Mouse (Mus musculus) spleen, postnatal 14 days (tissue): ENCODE data around the gene Atl3.
A peak's percentile ranks its signal among the peaks of the same experiment; 100 is the strongest.
"Not testable (repeated sequence)": the region's sequence is repeated elsewhere in the genome, so short reads cannot be mapped to it uniquely, and the experiment has no call there.

Experiments
- DNase-seq, 2 experiments: peaks; one replicate each; pipeline ENCODE4 v3.0.0; 2021 to 2022; ENCODE audit warnings: low spot score in 2 of 2

Gene Atl3

DNA sequence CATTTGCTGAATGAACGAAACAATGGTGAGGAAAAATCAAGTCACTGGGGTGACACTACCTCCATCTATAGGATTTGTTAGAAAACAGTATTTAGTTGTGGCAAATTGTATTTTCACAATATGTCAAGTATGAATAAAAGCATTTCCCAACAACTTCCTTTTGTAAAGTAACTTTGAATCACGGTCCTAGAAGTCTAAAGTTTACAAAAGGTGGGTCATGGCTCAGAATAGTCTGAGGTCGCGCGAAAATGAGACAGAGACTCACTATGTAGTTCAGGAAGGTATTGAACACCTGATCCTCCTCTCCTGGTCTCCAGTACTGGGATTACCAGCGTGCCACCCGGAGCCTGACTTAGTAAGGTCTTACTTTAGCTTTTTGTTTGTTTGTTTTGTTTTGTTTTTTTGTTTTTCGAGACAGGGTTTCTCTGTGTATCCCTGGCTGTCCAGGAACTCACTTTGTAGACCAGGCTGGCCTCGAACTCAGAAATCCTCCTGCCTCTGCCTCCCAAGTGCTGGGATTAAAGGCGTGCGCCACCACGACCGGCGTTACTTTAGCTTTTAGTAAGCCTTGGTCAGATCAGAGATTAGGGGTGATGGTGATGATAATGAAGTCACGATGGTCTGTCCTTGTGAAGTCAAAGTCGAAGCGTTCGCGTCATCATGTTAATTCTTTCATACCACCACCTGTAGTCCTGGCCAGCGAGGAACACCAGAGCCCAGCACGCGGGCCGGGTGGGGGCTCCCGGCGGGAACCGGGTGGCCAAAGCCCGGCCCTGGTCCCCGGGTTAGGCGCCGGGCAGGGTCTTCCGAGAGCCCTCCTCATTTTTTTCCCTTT is at the start of gene Atl3:
Gene Atl3, plus strand, starts transcription at position 689 of the 835 bp plus-strand sequence.
- DNase-seq, result no peak

DNA sequence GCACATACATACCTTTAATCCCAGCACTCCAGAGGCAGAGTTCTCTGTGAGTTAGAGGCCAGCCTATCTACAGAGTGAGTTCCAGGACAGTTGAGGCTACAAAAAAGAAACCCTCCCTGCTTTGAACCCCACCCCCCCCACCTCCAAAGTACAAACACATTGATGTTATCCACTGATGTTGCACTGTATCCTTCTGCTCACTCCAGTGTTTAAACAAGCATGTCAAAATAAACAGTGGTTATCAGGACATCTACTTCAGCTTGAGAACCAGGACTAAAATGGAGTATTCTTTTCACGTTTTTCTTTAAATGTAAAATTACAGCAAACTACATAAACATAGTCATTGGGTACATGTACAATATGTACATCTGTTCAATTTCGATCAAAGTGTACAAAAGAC is 48.7 kb upstream of the Atl3 start:
- DNase-seq, result no peak

DNA sequence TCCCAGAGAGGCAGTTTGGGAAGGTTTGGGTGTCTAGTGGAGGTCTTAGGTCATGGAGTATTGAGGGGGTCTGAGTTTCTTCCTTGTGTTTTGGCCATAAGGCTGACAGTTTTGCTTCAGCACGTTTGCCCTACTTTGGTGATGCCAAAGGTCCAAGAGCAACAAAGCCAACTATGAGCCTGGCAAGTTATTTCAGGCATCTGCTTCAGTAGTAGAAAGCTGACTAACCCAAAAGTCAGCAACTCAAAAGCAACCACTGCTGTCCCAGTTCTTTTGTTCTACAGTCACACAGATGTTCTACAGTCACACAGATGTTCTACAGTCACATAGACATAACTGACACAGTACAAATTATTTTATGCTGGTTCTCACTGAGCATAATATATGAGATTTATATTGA is 48.2 kb upstream of the Atl3 start:
- no peak for DNase-seq

DNA sequence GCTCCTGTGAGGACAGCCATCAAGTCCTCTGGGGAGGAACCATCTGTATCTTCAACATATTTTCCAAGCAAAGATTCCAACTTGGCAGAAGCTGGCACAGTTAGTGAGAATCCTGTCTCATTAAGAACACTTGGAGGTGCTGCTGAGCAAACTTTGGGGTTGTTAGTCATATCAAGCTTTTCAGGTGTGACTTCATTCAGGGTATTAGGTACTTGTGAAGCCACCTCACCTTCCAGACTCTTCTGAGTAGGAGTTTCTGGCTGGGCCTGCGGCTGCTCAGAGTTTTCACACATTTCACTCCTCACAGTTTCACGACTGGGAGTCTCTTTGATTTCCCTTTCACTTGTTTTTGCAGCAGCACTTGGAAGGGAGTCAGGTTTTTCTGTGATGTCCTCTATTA is 37.0 kb upstream of the Atl3 start:
- no peak for DNase-seq

GRCm38 (mm10) chr19:7458901-7459300 is 34.9 kb upstream of the Atl3 start:
- no peak for DNase-seq

DNA sequence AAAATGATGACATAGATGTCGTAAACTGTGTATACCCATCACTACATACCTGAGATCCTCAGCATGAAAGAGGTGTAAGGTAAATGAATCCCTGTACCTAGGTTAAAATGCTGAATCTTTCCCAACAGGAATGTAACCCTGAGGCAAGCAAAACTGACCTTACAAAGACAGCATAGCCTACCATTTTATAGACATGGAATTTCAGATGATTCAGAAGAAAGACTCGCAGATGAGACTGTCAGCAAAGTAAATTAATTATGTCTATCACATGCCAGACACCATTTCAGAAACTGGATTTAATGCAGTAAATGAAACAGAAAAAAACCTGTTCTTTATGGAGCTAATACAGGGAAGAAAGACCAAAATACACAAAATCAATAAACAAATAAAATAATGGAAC is 34.5 kb upstream of the Atl3 start:
- DNase-seq, result no peak

DNA sequence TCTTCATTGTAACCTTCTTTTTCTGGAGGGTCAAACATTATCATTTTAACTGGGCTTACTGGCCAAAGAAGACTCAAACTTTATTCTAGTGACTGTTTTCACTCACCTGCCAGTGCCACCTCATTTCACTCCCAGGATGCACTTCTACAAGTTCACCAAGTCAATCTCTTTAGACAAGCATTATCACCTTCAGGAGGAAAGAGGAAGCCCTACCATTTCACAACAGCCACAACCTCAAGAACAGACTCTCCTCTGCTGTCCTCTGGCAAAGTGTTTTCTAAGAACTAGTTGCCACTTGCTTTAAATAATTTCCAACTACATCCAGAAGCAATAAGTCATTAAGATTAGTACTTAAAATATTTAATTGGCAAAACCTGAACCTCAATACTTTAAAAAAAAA is 25.9 kb upstream of the Atl3 start:
- DNase-seq, result no peak

GRCm38 (mm10) chr19:7470643-7471042 is 23.2 kb upstream of the Atl3 start:
- no peak for DNase-seq

- DNase-seq, result no peak
These were observed 14.0 kb upstream of the Atl3 start for GRCm38 (mm10) chr19:7479751-7480248.

- peak in 1 of 2 experiments; percentile 19 for DNase-seq
These were observed 12.1 kb upstream of the Atl3 start for GRCm38 (mm10) chr19:7481541-7482265.

- no peak for DNase-seq
These were observed 11.6 kb upstream of the Atl3 start for GRCm38 (mm10) chr19:7482266-7482598.

GRCm38 (mm10) chr19:7482599-7483511 is 11.0 kb upstream of the Atl3 start, which contains the start of gene Rtn3:
Gene Rtn3 (minus strand): TSS chr19:7483281.
- DNase-seq, result peak; percentile 94

DNA sequence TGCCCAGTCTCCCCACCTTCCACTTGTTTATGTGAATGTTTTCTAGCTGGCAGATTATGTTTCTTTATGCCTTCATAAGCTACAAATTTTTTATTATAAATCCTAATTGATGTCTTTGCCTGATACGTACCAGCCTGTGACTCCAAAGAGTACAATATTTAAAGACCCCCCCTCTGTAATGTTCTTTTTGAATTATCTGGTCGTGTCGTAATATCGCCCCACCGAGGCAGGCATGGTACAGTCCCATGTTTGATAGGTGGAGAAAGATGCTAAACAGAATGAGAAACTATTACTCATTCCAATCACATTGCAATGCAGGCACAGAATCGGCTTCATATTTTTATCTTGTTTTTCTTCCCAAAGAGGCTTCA is 10.3 kb upstream of the Atl3 start:
- peak; percentile 9 to 27 for DNase-seq

GRCm38 (mm10) chr19:7484076-7484475 is 9.8 kb upstream of the Atl3 start:
- DNase-seq, result no peak

GRCm38 (mm10) chr19:7487680-7488079 is 6.2 kb upstream of the Atl3 start:
- no peak for DNase-seq

GRCm38 (mm10) chr19:7491960-7492359 is 1.9 kb upstream of the Atl3 start:
- no peak for DNase-seq

DNA sequence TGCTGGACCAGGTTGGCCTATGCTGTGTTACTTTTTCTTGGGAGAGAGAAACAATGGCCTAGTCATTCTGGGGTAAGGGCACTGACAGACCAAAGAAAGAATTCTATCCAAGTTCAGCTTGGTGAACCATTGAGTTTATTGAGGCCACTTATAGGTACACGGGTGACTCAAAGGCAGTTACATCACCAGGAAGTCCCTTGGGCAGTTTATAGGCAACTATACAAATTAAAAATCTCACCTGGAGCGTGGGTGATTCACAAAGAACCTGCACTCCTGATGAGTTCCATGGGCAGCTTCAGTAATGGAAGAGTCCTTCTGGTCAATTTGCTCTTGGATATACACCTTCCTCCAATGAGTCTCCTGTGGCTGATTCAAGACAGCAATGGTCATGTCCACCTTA is 1.2 kb upstream of the Atl3 start:
- no peak for DNase-seq

DNA sequence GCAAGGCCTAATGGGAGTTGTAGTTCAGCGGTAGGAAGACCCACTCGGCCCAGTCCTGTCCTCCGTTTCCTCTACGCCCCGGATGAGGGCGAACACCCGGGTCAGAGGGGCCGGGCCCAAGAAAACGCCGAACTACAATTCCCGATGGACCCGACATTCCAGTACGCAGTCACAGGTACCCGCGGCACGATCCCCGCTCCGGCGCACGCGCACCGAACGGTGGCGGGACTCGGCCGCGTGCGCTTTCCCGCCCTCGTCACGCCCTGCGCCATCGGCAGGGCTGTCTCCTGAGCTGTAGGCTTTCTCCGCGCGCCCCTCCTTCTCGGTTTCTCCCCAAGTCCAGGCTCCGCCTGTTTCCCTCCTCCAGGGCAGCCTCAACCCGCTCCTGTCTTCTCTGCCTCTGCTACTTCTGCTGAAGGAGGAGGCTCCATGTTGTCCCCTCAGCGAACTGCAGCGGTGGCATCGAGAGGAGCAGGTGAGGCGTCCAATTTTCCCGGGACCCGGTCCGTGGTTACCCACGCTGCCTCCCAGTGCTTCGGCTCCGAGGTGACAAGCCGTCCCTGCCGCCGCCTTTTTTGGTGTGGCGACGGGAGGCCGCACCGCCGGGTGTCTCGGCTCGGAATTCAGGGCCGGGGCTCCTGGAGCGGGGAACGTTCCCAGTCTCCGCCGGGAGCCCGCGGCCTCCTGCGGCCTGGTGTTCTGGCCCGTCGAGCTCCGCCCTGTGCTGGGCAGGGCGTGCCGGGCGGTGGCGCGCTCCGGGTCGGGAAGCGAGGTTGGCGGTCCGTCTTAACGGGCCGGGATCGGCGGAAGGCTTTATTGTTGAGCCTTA is 561 bp downstream of the Atl3 start:
- peak; percentile 65 to 75 for DNase-seq

GRCm38 (mm10) chr19:7495221-7496038 is 1.6 kb downstream of the Atl3 start:
- no peak for DNase-seq

DNA sequence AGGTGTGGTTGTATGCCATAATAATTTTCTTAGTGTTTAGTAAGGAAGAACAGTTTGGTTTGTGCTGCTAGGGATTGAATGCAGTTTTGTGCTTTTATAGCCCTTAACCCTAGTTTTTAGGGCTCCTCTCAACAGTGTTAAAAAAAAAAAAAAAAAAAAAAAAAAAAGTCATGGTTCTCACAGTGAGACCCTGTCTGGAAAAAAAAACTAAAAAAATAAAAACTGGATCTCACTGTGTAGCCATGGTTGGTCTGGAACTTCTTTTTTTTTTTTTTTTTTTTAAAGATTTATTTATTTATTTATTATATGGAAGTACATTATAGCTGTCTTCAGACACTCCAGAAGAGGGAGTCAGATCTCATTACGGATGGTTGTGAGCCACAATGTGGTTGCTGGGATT is 2.2 kb downstream of the Atl3 start:
- not testable (repeated sequence) for DNase-seq
